Mouse (Mus musculus): ENCODE measurements around the gene Thap2.

Gene Thap2

DNA sequence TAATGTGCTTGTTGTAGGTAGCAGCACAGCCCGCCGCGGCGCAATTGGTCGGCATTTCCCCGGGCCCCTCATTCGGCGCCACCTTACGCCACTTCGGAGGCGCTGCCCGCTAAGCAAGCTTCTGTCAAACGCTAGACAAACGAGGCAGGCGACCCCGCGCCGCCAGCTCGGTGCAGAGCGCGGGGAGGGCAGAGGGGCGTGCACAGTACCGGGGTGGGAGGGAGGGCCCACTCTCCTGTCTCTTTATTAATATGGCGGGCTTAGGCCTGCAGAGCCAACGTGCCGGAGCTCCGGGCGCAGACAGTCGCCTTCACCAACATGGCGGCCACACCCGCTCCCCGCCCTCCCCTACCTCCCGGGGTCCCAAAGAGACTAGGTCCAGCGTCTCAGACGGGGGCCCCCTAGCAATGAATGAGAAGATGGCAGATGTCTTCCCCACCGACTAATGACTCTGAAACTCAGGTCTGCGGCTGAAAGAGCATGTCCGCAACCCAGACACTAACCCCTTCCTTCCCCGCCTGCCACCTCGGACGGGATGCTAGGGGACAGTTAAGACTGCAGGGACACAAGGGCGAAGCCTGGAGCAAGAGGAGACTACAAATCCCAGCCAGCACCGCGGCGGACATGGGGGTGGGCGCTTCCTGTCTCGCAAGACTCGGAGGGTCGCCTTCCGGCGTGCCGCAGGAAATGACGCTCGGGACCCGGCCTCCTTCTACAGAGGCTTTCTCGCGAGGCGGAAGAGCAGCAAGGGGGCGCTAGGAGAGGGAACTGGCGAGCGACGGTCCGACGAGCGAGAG is at the start of gene Thap2, which contains the start of gene Zfc3h1:
Thap2 (minus strand) TSS at position 223 of the 797 bp plus-strand sequence.
Zfc3h1 (plus strand) TSS at position 739 of the 797 bp plus-strand sequence.
- peak; percentile 100 for DNase-seq (ENCODE audit: low read depth, low spot score)

GRCm38 (mm10) chr10:115425351-115425750 is 41.1 kb upstream of the Thap2 start:
- DNase-seq (ENCODE audit: low read depth, low spot score) = no peak

- DNase-seq (ENCODE audit: low read depth, low spot score) = no peak
These were observed 37.7 kb upstream of the Thap2 start for GRCm38 (mm10) chr10:115421976-115422375.

DNA sequence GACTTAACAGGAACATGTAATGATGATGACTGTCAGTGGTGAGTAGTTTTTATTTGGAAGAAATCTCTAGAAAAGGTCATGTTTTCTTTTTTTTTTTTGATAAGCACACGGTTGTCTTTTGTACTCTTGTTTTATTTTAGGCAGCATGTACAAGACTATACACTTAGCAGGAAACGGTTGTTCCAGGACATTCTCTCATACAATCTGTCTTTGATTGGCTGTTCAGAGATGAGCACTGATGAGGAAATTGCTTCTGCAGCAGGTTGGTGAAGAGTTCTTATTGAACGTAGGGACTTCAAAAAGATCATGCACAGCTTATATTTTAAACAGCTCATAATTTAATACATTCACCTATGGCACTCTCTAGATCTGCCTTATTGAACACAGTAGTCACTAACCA is 29.8 kb upstream of the Thap2 start:
- no peak for DNase-seq (ENCODE audit: low read depth, low spot score)

DNA sequence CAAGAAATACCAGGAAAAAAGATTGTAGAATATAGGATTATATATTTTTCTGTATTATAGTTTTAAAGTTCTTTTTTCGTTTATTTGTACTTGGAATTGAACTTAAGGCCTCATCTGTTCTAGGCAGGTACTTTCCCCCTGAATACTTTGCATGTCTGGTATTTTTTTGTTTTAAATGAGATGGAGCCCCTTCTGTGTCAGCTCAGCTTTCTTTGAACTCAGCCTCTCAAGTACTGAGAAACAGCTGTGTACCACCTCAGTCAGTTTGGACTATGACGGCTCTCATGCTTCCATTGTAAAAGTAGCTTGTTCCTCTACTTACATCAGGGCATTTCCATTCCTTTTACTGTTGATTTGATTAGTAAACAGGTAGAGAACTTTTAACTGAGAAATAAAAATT is 29.3 kb upstream of the Thap2 start:
- DNase-seq (ENCODE audit: low read depth, low spot score) = no peak

- DNase-seq (ENCODE audit: low read depth, low spot score) = peak; percentile 81
These were observed 22.1 kb upstream of the Thap2 start for GRCm38 (mm10) chr10:115406393-115406792.

- DNase-seq (ENCODE audit: low read depth, low spot score) = no peak
These were observed 7.7 kb upstream of the Thap2 start for GRCm38 (mm10) chr10:115391896-115392295.

GRCm38 (mm10) chr10:115391076-115391475 is 6.8 kb upstream of the Thap2 start:
- no peak for DNase-seq (ENCODE audit: low read depth, low spot score)

GRCm38 (mm10) chr10:115387891-115388290 is 3.6 kb upstream of the Thap2 start:
- peak; percentile 9 for DNase-seq (ENCODE audit: low read depth, low spot score)

- DNase-seq (ENCODE audit: low read depth, low spot score) = peak; percentile 48
These were observed 1.1 kb upstream of the Thap2 start for GRCm38 (mm10) chr10:115385018-115386002.

DNA sequence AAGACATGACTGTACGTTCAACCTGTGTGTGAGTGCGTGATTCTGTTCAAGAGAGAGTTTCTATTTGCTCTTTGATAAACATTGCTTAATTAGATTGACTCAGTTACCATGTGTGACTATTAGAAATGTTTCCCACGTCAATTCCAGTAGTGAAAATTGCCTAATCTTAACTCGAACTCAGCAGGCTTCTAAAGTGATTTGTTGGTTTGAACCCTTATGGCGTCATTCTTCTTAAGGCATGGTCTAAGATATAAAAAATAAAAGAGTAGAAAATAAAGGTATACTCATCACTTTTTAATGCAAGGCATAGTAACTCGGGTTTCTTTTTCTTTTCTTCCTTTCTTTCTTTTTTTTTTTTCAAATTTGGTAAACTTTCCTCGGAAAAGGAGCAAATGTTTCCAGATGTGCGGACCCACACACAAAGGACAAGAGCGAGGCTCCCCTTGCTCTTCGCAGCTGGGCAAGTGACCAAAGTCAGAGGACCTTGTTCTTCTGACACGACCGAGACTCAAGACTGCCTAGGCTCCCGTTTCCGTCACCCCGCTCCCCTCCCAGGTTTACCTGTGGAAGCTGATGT is 511 bp downstream of the Thap2 start:
- peak; percentile 19 for DNase-seq (ENCODE audit: low read depth, low spot score)

DNA sequence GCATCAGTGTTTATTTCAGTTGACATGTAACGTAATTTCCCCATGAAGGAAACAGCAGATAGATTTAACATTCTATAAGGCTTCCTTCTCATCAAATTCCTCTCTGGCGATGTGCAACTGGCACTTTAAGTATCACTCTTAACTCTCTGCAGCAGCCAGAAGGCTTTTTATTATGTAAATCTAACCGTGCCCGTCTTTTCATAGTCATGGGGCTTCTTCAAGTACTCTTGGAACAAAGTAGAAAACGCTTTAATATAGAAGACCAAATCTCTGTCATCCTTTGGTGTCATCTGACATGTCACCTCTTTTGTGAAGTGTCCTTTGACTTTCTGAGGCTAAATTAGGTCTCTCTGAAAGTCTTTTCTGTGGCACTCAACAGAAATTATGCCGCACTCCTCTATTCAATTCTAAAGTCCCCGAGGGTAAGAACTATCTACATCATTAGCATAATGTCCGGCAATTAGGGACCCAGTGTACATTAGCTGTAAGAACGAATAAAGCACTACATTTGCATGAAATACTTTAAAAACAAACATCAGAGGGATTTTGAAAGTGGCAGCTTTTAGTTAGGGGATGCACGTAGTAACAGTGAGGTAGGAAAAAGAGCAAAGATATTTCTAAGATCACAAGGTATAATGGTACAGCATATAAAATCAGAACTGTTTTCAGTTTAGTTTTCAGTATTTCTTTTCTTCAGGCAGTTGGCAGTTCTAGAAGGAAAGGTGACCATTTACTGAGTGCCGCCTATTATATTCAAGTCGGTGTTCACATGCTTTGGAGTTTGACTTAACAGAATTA is 1.2 kb downstream of the Thap2 start:
- peak; percentile 27 for DNase-seq (ENCODE audit: low read depth, low spot score)

GRCm38 (mm10) chr10:115381506-115382084 is 2.6 kb downstream of the Thap2 start:
- DNase-seq (ENCODE audit: low read depth, low spot score) = no peak

DNA sequence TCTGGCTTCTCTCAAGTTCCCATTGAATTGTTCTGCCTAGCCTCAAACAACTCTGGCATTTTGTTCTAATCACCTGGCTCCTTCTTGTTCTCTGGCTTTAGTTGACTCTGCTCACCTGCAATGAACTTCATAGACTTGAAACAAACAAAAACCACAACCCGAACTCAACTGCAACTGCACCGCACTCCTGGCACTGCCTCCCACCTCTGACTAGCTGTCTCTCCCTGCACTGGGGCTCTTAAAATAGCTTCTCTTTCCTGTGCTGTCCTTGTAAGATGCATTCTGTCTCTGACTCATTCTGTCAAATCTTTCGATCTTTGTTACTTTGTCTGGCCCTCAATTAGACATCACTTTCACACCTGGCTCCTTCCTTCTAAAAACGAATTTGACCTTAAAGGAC is 21.1 kb downstream of the Thap2 start:
- DNase-seq (ENCODE audit: low read depth, low spot score) = peak; percentile 39

GRCm38 (mm10) chr10:115362623-115362964 is 21.6 kb downstream of the Thap2 start:
- DNase-seq (ENCODE audit: low read depth, low spot score) = no peak

- peak; percentile 99 for DNase-seq (ENCODE audit: low read depth, low spot score)
These were observed 22.2 kb downstream of the Thap2 start, which contains the start of gene Tmem19 for GRCm38 (mm10) chr10:115361840-115362622. Gene Tmem19 (minus strand): TSS chr10:115362501.

DNA sequence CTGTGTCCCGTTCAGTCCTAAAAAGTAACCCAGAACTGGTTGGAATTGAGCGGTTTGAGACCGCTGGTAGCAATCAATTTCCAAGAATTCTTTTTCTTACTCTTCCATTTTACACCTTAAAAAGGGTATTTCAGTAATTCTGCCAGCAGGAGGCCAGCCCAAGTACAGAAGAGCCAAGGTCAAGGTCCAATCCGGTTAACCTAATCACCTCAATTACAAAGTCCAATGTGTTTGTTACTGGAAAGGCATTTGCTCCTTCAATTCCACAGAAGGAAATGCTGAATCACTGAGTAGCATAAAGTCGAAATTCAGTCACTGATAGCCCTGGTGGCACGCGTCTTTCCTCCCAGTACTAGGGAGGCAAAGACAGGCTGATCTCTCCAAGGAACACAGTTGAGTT is 25.2 kb downstream of the Thap2 start:
- no peak for DNase-seq (ENCODE audit: low read depth, low spot score)

GRCm38 (mm10) chr10:115358216-115358919 is 25.9 kb downstream of the Thap2 start:
- no peak for DNase-seq (ENCODE audit: low read depth, low spot score)

- no peak for DNase-seq (ENCODE audit: low read depth, low spot score)
These were observed 28.1 kb downstream of the Thap2 start for GRCm38 (mm10) chr10:115356106-115356505.

Measured in brain, adult 2 months (tissue).